Mouse (Mus musculus) neural tube, embryonic 13.5 days (tissue): ENCODE measurements around the gene Tmem91. TPM values are rescaled to one million over a fixed set of nuclear protein-coding genes. Genes with fewer than 3 reads are reported as not detected.

ENCODE experiments used
- ATAC-seq: fragments of 200-750 bp; cut with Nextera tagmentation; 2 replicates; pipeline ENCODE4 v1.8.0; 2017; ENCODE audit warnings: low read depth, mild to moderate bottlenecking, moderate TSS enrichment, moderate library complexity
- H3K27ac ChIP-seq: fragments of 300-500 bp; sonication (generic); replicated peaks from 2 replicates; pipeline ENCODE4 v1.5.1; 2015; ENCODE audit warnings: moderate library complexity, mild to moderate bottlenecking, inconsistent platforms
- H3K27me3 ChIP-seq: fragments of 300-500 bp; sonication (generic); 2 replicates; pipeline ENCODE4 v1.6.1; 2015; ENCODE audit warnings: mild to moderate bottlenecking, inconsistent platforms
- H3K36me3 ChIP-seq: fragments of 300-500 bp; sonication (generic); 2 replicates; pipeline ENCODE4 v1.6.1; 2015; ENCODE audit warnings: mild to moderate bottlenecking, inconsistent platforms
- H3K4me1 ChIP-seq: fragments of 300-500 bp; sonication (generic); replicated peaks from 2 replicates; pipeline ENCODE4 v1.6.1; 2015; ENCODE audit warnings: inconsistent platforms
- H3K4me2 ChIP-seq: fragments of 300-500 bp; sonication (generic); 2 replicates; pipeline ENCODE4 v1.6.1; 2015; ENCODE audit warnings: inconsistent platforms, mild to moderate bottlenecking, moderate library complexity
- H3K4me3 ChIP-seq: fragments of 300-500 bp; sonication (generic); 2 replicates; pipeline ENCODE4 v1.5.1; 2015; ENCODE audit warnings: mild to moderate bottlenecking, inconsistent platforms
- H3K9ac ChIP-seq: fragments of 300-500 bp; sonication (generic); 2 replicates; pipeline ENCODE4 v1.6.1; 2015; ENCODE audit warnings: moderate library complexity, mild to moderate bottlenecking, inconsistent platforms
- H3K9me3 ChIP-seq: fragments of 300-500 bp; sonication (generic); 2 replicates; pipeline ENCODE4 v1.6.1; 2016; ENCODE audit warnings: inconsistent platforms
- WGBS: fragments of 180-500 bp; shearing (Covaris S2); methylation state at CpG from one replicate; pipeline ENCODE4 v1.1.7; 2015; 5-methylcytosine and 5-hydroxymethylcytosine counted together
- polyA plus RNA-seq: library from polyadenylated mRNA; unstranded; fragments of >200 nt; fragmentation: Nextera tagmentation; extraction: Ambion mirVana; gene quantifications from 2 replicates; pipeline ENCODE4 v1.2.1, GENCODE M21; 2015

The Tmem91 gene
- polyA plus RNA-seq, 1 experiment from 2014 or later, result 14.3 TPM

- whole genome bisulfite sequencing, result 94% methylated on average over 5 of the region's 5 CpGs
These were observed 42.3 kb downstream of the Tmem91 start for GRCm38 (mm10) chr7:25632679-25633078.

DNA sequence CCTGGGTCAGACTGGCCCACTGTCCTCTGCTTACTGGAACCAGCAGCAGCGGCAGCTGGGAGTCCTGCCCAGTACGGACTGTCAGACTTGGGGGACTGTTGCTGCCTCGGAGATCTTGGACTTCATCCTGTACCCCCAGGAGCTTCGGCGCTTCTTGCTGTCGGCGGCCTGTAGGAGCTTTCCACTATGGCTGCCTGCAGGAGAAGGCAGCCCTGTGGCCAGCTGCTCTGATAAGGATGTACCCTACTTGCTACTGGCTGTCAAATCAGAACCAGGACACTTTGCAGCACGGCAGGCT, 46.7 kb downstream of the Tmem91 start:
- Histone ChIP-seq H3K27ac (no peak overlapping the region), H3K9me3 (no peaks in the 10 kb centered on the region), H3K4me2 (peak overlapping the region; percentile 51), H3K4me3 (peak overlapping the region; percentile 29; the same call in 1 of the 2 replicates), H3K9ac (0 out of 2 replicates have a peak overlapping the region, but pooled peaks have one; percentile 61), H3K36me3 (peaks cover 74% of the 10 kb centered on the region), H3K4me1 (peaks cover 21% of the 10 kb centered on the region), H3K27me3 (peaks cover 22% of the 10 kb centered on the region)
- no peak for ATAC-seq
- 68% methylated on average over 8 of the region's 8 CpGs for WGBS

More at GRCm38 (mm10) chr7:25632679-25633078, 42.3 kb downstream of the Tmem91 start:
- H3K9me3 ChIP-seq, result no peaks in the 10 kb centered on the region
- no peak for ATAC-seq
- no peak overlapping the region for H3K9ac ChIP-seq
- H3K36me3 ChIP-seq, result peaks cover 86% of the 10 kb centered on the region
- peaks cover 18% of the 10 kb centered on the region for H3K27me3 ChIP-seq
- no peak overlapping the region for H3K4me3 ChIP-seq
- H3K27ac ChIP-seq, result no peak overlapping the region
- no peak overlapping the region for H3K4me2 ChIP-seq
- peaks cover 5% of the 10 kb centered on the region for H3K4me1 ChIP-seq

- Histone ChIP-seq H3K27me3 (peaks cover 22% of the 10 kb centered on the region), H3K4me3 (peak overlapping the region; percentile 29), H3K36me3 (peaks cover 73% of the 10 kb centered on the region), H3K27ac (peak overlapping the region; percentile 52; the same call in 1 of the 2 replicates), H3K4me1 (peaks cover 21% of the 10 kb centered on the region), H3K9ac (peak overlapping the region; percentile 61), H3K4me2 (peak overlapping the region; percentile 51), H3K9me3 (no peaks in the 10 kb centered on the region)
- ATAC-seq, result peak; percentile 51; the same call in 1 of the 2 replicates
- WGBS, result 17% methylated on average over 37 of the region's 38 CpGs
These were observed 47.3 kb downstream of the Tmem91 start for GRCm38 (mm10) chr7:25627431-25628322.

GRCm38 (mm10) chr7:25626509-25627430, 48.2 kb downstream of the Tmem91 start, which contains the start of gene B3gnt8:
B3gnt8 (plus strand) TSS chr7:25626654.
- peaks cover 22% of the 10 kb centered on the region for H3K27me3 ChIP-seq
- peak within 1 kb of the TSS; percentile 61 for H3K9ac ChIP-seq
- no peak for ATAC-seq
- peaks cover 21% of the 10 kb centered on the region for H3K4me1 ChIP-seq
- peak within 1 kb of the TSS; percentile 29 for H3K4me3 ChIP-seq
- H3K9me3 ChIP-seq, result no peaks in the 10 kb centered on the region
- peak within 1 kb of the TSS; percentile 51 for H3K4me2 ChIP-seq
- H3K36me3 ChIP-seq, result peaks cover 73% of the 10 kb centered on the region
- 17% methylated on average over 29 of the region's 29 CpGs for WGBS
- peak within 1 kb of the TSS; percentile 52; the same call in 1 of the 2 replicates for H3K27ac ChIP-seq

GRCm38 (mm10) chr7:25625594-25626250, 49.2 kb downstream of the Tmem91 start:
- Histone ChIP-seq H3K4me1 (peaks cover 21% of the 10 kb centered on the region), H3K9me3 (no peaks in the 10 kb centered on the region), H3K9ac (no peak overlapping the region), H3K4me2 (no peak overlapping the region), H3K27ac (peak overlapping the region; percentile 52; the same call in 1 of the 2 replicates), H3K27me3 (peaks cover 22% of the 10 kb centered on the region), H3K4me3 (no peak overlapping the region), H3K36me3 (peaks cover 71% of the 10 kb centered on the region)
- WGBS, result 77% methylated on average over 10 of the region's 10 CpGs
- no peak for ATAC-seq

DNA sequence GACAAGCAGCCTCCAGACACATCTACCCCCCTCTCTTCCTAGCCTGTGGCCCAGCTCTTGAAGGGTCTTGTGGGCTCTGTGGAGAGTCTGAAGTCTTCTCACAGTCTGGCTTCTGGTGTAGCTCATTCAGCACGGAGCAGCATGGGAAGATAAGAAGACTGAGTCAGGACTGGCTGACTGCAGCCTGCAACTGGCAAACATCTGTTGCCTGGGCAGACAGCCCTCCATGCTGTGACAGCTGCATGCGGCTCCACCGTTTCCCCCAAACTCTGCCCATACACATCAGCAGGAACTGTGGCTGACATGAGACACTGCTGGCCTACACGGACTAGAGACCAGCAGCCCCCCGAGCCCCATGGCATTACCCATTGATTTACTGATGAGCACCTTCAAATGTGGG, 50.1 kb downstream of the Tmem91 start:
- peaks cover 63% of the 10 kb centered on the region for H3K36me3 ChIP-seq
- no peak for ATAC-seq
- no peaks in the 10 kb centered on the region for H3K9me3 ChIP-seq
- no peak overlapping the region for H3K4me2 ChIP-seq
- no peak overlapping the region for H3K27ac ChIP-seq
- no peak overlapping the region for H3K4me3 ChIP-seq
- peaks cover 25% of the 10 kb centered on the region for H3K4me1 ChIP-seq
- H3K9ac ChIP-seq, result no peak overlapping the region
- H3K27me3 ChIP-seq, result peaks cover 22% of the 10 kb centered on the region
- 78% methylated on average over 5 of the region's 5 CpGs for WGBS

DNA sequence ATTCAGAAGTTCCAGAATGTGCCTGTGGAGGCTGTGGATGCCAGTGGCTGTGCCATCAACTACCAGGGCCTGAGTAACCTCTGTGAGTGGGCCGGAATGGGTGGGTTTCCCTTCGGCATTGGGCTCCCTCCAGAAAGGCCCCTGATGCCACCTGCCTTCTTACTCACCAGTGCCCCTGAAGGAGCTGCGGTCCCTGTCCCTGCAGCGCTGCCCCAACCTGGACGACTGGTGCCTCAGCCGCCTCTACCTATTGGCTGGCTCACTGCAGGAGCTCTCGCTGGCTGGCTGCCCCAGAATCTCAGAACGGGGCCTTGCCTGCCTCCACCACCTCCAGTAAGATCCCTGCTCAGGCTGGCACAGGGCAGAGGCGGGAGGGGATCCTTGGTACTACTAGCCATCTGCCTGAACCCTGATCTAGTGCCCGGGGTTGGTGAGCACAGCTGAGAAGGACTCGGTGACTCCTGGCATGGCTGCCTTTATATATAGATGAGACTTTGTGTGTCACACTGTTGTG, 51.1 kb downstream of the Tmem91 start:
- Histone ChIP-seq H3K4me1 (peaks cover 29% of the 10 kb centered on the region), H3K27me3 (peaks cover 16% of the 10 kb centered on the region), H3K4me3 (no peak overlapping the region), H3K9me3 (no peaks in the 10 kb centered on the region), H3K36me3 (peaks cover 53% of the 10 kb centered on the region), H3K27ac (no peak overlapping the region), H3K4me2 (no peak overlapping the region), H3K9ac (no peak overlapping the region)
- no peak for ATAC-seq
- WGBS, result 91% methylated on average over 11 of the region's 11 CpGs

GRCm38 (mm10) chr7:25620751-25621150, 54.2 kb downstream of the Tmem91 start:
- H3K27ac ChIP-seq, result no peak overlapping the region
- no peak for ATAC-seq
- H3K27me3 ChIP-seq, result no peaks in the 10 kb centered on the region
- no peak overlapping the region for H3K4me2 ChIP-seq
- 92% methylated on average over 11 of the region's 11 CpGs for WGBS
- no peak overlapping the region for H3K4me3 ChIP-seq
- peaks cover 12% of the 10 kb centered on the region for H3K4me1 ChIP-seq
- peaks cover 45% of the 10 kb centered on the region for H3K36me3 ChIP-seq
- H3K9ac ChIP-seq, result no peak overlapping the region
- no peaks in the 10 kb centered on the region for H3K9me3 ChIP-seq

DNA sequence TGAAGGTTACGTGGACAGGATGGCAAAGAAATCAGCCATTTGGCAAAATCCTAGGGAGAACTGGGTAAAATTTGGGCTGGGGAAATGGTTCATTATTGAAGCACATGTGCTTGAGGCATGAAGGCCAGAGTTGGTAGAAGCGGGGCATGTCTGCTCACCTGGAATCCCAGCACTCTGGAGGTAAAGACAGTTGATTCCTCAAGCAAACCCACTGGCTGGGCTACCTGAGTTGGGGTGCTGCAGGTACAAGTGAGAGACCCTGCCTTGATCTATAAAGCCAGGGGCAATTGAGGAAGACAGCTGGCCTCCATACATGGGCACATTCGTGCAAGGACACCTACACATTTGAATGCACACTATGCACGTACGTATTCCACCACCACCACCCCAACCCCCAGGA, 54.9 kb downstream of the Tmem91 start:
- Histone ChIP-seq H3K9ac (no peak overlapping the region), H3K4me3 (peak overlapping the region; percentile 62), H3K9me3 (no peaks in the 10 kb centered on the region), H3K36me3 (peaks cover 39% of the 10 kb centered on the region), H3K27ac (no peak overlapping the region), H3K27me3 (no peaks in the 10 kb centered on the region), H3K4me1 (peaks cover 12% of the 10 kb centered on the region), H3K4me2 (peak overlapping the region; percentile 66)
- 92% methylated on average over 5 of the region's 5 CpGs for WGBS
- no peak for ATAC-seq

DNA sequence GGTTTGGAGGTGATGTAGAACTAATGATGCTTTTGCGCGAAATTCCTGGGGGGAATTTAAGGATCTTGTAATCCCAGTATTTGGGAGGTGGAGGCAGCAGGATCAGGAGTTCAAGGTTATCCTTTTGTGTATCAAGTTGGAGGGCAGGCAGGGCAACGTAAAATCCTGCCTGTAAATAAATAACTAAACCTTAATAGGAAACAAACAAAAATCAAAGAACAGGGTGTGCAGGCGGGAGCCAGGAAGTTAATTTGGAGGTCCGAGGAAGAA, 55.3 kb downstream of the Tmem91 start:
- peak overlapping the region; percentile 67 for H3K9ac ChIP-seq
- H3K9me3 ChIP-seq, result no peaks in the 10 kb centered on the region
- H3K4me3 ChIP-seq, result peak overlapping the region; percentile 62
- peak overlapping the region; percentile 66 for H3K4me2 ChIP-seq
- no peaks in the 10 kb centered on the region for H3K27me3 ChIP-seq
- ATAC-seq, result no peak
- peaks cover 34% of the 10 kb centered on the region for H3K36me3 ChIP-seq
- 18% methylated on average over 5 of the region's 5 CpGs for WGBS
- H3K4me1 ChIP-seq, result peaks cover 12% of the 10 kb centered on the region
- no peak overlapping the region for H3K27ac ChIP-seq
